In the genomic region with DNA sequence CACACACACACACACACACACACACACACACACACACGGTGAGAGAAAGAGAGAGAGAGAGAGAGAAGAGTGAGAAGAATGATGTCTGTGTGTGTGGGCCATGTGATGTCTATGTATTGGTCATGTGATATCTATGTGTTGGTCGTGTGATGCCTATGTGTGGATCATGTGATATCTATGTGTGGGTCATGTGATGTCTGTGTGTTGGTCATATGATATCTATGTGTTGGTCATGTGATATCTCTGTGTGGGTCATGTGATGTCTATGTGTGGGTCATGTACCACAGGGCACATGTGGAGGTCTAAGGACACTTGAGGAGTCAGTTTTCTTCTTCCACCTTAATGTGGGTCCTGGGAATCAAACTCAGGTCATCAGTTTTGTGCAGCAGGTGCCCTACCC, we compare ENCODE assay signal across 31 mouse cellular contexts.
"Had no signal": no experiment of that assay in that cellular context is flagged by ENCODE, and none has a peak within 500 bp of the region (broad histone marks: within the 10 kb centered on the region; RNA-seq: fewer than 3 reads in every experiment).

No protein-coding gene starts in this region.

- H3K4me1 ChIP-seq: limb, embryonic 12.5 days; neural tube, embryonic 12.5 days had no signal

- H3K27ac ChIP-seq: limb, embryonic 10.5 days; limb, embryonic 12.5 days; limb, embryonic 13.5 days; limb, embryonic 15.5 days; liver, embryonic 12.5 days; liver, embryonic 13.5 days; liver, embryonic 14.5 days; liver, embryonic 15.5 days; lung, embryonic 15.5 days; macrophage; midbrain, embryonic 10.5 days; midbrain, embryonic 12.5 days; midbrain, embryonic 13.5 days; midbrain, embryonic 15.5 days; neural tube, embryonic 12.5 days; neural tube, embryonic 13.5 days had no signal

- H3K27me3 ChIP-seq: limb, embryonic 12.5 days; limb, embryonic 13.5 days; limb, embryonic 15.5 days; liver, embryonic 12.5 days; liver, embryonic 13.5 days; liver, embryonic 15.5 days; lung, embryonic 15.5 days; megakaryocyte, embryonic 14.5 days; midbrain, embryonic 12.5 days; midbrain, embryonic 13.5 days; midbrain, embryonic 15.5 days; neural tube, embryonic 12.5 days; neural tube, embryonic 13.5 days had no signal

- H3K4me3 ChIP-seq: limb, embryonic 10.5 days; limb, embryonic 12.5 days; limb, embryonic 13.5 days; limb, embryonic 15.5 days; liver, embryonic 12.5 days; liver, embryonic 13.5 days; liver, embryonic 15.5 days; lung, embryonic 15.5 days; megakaryocyte, embryonic 14.5 days; midbrain, embryonic 10.5 days; midbrain, embryonic 12.5 days; midbrain, embryonic 13.5 days; midbrain, embryonic 15.5 days; neural tube, embryonic 12.5 days; neural tube, embryonic 13.5 days had no signal

- H3K9me3 ChIP-seq: limb, embryonic 10.5 days; limb, embryonic 12.5 days; limb, embryonic 13.5 days; limb, embryonic 15.5 days; liver, embryonic 12.5 days; liver, embryonic 13.5 days; liver, embryonic 15.5 days; lung, embryonic 15.5 days; megakaryocyte, embryonic 14.5 days; midbrain, embryonic 10.5 days; midbrain, embryonic 12.5 days; midbrain, embryonic 13.5 days; midbrain, embryonic 15.5 days; neural tube, embryonic 12.5 days; neural tube, embryonic 13.5 days had no signal

- H3K4me2 ChIP-seq: limb, embryonic 12.5 days; limb, embryonic 13.5 days; limb, embryonic 15.5 days; liver, embryonic 11.5 days; liver, embryonic 12.5 days; liver, embryonic 13.5 days; liver, embryonic 15.5 days; lung, embryonic 14.5 days; lung, embryonic 15.5 days; midbrain, embryonic 11.5 days; midbrain, embryonic 12.5 days; midbrain, embryonic 13.5 days; midbrain, embryonic 15.5 days; neural tube, embryonic 12.5 days; neural tube, embryonic 13.5 days had no signal

- H3K9ac ChIP-seq: limb, embryonic 12.5 days; limb, embryonic 13.5 days; limb, embryonic 15.5 days; liver, embryonic 12.5 days; liver, embryonic 13.5 days; liver, embryonic 14.5 days; liver, embryonic 15.5 days; liver, postnatal 0 days; lung, embryonic 14.5 days; lung, embryonic 15.5 days; midbrain, embryonic 12.5 days; midbrain, embryonic 13.5 days; midbrain, embryonic 15.5 days; neural tube, embryonic 12.5 days; neural tube, embryonic 13.5 days had no signal

- DNase-seq: left cerebral cortex, postnatal 4 days; liver; liver, embryonic 13.5 days; liver, postnatal 0 days; lung, adult 18-20 months; lung, adult 2 months; lung, embryonic 14.5 days; lung, postnatal 10 days; lung, postnatal 14 days; lung, postnatal 4 days; midbrain, embryonic 14.5 days had no signal

- ATAC-seq: liver, embryonic 12.5 days; liver, postnatal 0 days; lung, postnatal 0 days; midbrain, embryonic 13.5 days; midbrain, embryonic 15.5 days; midbrain, embryonic 16.5 days had no signal

- H3K36me3 ChIP-seq: limb, embryonic 10.5 days; limb, embryonic 12.5 days; limb, embryonic 13.5 days; limb, embryonic 15.5 days; liver, embryonic 13.5 days; liver, embryonic 15.5 days; lung, embryonic 15.5 days; midbrain, embryonic 10.5 days; midbrain, embryonic 12.5 days; midbrain, embryonic 13.5 days; midbrain, embryonic 15.5 days; neural tube, embryonic 12.5 days; neural tube, embryonic 13.5 days had no signal
